Mouse (Mus musculus) frontal cortex, postnatal 14 days (tissue): ENCODE measurements at regions not wholly inside any gene's neighbourhood (a gene's known extent, or its start where the extent isn't known, plus 50 kb on each side); places are given as distances from the start of the nearest gene placed in this dataset.
"Not testable (repeated sequence)": the region's sequence is repeated elsewhere in the genome, so short reads cannot be mapped to it uniquely, and the experiment has no call there.

Experiments used
- DNase-seq, 2 experiments: peaks; one replicate each; pipeline ENCODE4 v3.0.0; 2022; ENCODE audit warnings: low spot score in 2 of 2

- DNase-seq = no peak
Observed at GRCm38 (mm10) chr10:14333344-14333743, 212.1 kb downstream of the Adgrg6 start.

DNA sequence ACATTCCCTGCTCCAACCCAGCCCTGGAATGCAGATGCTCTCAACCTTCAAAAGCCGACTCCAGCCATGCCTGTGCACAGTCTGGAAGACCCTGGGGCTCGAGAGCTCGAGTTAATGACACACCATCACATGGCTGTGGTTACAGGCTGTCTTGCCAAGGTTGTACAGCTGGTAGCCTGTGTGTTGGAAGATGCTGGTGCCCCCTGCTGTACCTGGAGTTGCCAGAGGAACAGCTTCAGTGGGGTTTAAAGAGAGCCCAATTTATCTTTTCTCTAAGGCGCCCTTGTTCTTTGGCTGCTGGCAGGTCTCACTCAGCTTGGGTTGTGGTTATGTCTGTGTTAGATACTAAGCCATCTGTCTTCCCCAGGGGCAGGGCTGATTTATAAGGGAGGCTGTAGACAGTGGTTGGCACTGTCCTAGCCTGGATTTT is 212.8 kb downstream of the Adgrg6 start:
- peak; percentile 25 to 42 for DNase-seq

DNA sequence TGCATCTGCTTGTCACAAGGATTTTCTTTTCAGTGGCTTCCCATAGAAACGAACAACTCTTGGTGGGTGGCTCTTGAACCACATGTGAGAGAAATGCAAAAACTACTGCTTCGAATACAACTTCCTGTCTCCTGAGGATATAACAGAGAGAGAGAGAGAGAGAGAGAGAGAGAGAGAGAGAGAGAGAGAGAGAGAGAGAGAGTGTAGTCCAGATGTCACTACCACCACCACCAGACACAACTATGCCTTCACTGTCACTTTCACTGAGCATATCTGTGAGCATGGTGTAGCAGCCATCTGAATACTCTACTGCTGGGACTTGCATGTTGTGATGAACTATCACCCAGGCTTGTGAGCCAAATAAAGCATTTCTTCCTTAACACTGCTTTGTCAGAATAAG is 216.6 kb downstream of the Adgrg6 start:
- DNase-seq = no peak

DNA sequence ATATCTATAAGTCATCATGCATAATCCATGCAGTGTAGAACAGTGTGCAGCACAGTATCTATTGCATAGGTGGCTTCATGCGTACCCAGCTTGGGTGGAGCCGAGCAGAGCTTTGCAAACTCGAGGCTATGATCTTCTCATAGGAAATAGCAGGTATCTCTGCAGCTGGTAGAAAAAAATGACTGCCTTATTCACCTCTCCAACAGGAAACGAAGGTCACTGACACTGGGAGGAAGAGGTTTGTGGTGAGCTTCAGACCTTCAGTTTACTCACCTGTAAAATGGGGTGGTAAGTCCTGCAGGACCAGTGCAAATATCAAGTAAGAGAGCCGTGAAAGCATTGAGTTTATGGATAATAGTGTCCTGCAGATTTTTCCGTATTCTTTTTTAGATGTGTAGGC is 219.2 kb downstream of the Adgrg6 start:
- no peak for DNase-seq

- peak; percentile 59 to 89 for DNase-seq
Observed at GRCm38 (mm10) chr10:14321503-14321902, 224.0 kb downstream of the Adgrg6 start.

- DNase-seq = peak in 1 of 2 experiments; percentile 6
Observed at GRCm38 (mm10) chr10:14315232-14315631, 230.2 kb downstream of the Adgrg6 start.

DNA sequence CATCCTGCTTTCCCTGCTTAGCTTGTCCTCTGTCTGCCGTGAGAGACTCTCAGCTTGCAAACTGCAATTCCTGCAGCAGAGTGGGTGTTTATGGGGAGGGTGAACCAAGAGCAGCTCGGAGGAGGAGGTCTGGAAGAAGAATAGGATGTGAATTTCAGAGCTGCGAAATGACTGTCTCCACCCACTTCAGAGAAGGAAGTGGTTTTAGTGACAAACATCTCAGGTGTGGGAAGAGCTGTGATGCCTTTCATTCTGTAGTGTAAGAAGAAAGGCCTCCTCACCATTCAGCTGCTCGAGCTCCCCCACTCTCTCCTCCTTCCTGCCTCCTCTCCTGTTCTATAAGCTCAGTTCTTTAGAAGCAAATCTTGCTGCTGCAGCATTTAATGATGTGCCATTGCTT is 230.9 kb downstream of the Adgrg6 start:
- peak; percentile 14 to 28 for DNase-seq

DNA sequence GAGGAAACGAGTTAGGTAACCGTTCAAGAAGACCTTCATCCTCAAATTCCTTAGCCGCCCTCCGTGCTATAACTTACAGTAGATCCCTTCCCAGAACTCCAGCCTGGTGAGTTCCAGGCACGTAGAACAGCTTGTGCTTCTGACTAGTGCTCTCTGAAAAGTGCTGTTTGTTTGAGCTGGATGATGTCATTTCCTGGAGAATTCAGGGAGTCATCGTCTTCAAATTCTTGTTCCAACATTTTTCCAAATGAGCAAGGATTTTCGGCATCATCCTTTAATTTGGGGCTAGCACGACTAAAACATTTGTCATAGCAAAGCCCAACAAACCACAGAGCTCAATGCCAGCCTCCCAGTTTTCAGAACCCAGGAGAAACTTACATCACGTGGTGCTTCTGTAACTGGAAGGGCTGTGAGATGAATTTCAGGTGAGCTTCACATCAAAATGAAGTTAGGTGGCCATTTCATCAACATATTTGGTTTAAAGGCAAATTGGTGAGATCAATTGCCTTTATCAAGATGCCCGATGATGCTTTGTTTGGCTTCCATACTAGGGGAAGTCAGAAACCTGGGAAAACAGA is 231.4 kb downstream of the Adgrg6 start:
- DNase-seq = no peak

DNA sequence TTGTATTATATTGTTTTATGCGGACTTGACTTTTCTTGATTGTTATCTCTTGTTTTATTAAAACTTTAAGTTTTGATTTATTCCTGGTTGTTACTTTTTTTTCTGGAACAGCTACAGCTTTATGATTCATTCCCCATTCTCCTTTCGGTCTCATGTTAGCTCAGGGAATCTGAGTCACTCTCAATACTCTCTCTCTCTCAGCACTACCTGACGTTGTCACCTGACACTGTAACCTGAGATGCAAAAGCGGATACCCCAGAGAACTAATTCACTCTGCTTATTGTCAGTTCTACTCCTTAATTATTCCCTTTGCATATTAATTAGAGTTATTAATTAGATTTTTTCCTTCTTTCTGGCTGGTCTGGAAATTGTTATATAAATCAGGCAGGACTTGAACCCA is 232.5 kb downstream of the Adgrg6 start:
- no peak for DNase-seq

GRCm38 (mm10) chr10:14311962-14312361 is 233.5 kb downstream of the Adgrg6 start:
- no peak for DNase-seq

- DNase-seq = no peak
Observed at GRCm38 (mm10) chr10:14306811-14307210, 238.6 kb downstream of the Adgrg6 start.

DNA sequence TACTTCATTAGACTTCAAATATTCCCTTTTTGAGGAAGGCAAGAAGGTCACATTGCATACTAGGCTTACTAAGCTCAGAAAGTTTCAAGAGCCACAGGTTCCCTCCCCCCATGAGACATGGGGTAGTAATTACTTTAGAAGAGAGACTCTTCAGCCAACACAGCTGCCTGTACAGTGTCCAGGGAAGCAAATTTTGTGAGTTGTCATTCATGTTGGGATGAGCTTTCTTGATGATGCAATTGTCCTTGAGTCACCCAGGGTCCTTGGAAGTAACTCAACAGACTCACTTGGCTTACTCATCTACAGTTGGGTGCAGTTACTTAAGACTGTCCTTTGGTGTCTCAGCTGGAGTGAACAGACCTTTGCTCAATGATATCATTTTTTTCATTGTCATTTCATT is 242.0 kb downstream of the Adgrg6 start:
- no peak for DNase-seq

DNA sequence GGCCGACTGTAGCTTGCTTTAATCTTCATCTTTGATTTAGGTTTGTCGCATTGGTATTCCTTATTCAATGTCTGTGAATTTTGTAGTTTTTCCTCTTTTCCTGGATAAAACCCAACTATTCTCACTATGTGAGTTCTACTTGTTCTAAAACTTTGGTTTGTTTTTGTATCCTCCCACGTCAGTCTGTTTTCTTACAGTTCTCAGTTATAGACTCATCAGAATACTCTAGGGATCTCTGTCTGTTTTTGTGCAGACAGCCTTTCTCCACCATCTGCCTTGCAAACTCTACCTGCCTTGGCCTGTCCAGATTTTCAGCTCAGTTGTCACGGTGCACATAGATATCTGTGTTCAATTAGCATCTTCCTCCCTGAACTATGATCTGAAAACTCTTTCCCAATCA is 249.3 kb downstream of the Adgrg6 start:
- no peak for DNase-seq

DNA sequence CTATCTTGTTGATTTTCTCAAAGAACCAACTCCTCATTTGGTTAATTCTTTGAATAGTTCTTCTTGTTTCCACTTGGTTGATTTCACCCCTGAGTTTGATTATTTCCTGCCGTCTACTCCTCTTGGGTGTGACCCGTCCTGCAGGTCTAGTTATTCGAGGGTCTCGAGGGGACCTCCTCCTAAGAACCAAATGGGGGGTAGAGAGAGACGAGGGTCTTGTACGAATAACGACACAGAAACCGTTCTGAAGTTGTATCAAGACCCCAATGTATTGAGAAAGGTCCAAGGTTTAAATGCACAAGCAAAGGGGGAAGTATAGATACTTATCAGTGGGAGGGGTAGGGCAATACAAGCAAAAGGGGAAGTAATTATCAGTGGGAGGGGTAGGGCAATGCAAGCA is 252.8 kb downstream of the Adgrg6 start:
- DNase-seq = not testable (repeated sequence)

DNA sequence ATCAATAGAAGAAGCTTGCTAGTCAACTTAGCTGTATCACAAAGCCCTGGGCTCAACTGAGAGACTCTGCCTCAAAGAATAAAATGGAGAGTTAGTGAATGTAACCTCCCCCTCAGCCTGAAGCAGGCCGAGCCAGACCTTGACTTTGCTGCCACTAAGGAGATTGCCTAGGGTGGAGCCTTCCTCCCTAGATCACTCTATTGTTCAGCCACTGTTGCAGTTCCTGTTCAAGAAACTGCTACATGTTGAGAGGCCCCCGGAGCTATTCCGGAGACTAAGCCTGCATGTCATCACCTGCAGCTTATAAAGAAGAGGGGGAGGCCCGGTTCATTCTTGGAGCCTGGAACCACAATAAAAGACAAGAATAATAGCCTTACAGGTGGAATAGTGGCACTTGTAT is 257.9 kb downstream of the Adgrg6 start:
- no peak for DNase-seq

GRCm38 (mm10) chr10:14276631-14277030 is 268.8 kb downstream of the Adgrg6 start:
- DNase-seq = no peak

DNA sequence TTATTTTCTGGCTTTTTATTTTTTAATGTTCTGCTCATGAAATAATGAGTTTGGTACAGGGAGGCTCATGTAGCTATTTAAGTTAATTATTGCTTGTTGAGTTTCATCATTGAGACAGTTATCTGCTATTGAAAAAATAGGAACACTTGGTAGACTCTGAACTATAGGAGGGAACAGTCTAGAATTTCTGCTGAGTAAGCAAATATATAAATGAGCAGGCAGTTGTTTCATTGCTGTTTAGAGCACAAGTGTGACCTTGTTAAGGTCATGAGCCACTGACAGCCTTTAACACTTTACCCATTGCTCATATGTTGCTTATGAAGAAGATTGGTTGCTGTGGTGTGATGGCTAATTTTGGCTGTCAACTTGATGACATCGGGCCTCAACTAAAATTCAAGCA is 270.0 kb downstream of the Adgrg6 start:
- no peak for DNase-seq

- no peak for DNase-seq
Observed at GRCm38 (mm10) chr10:14270008-14270407, 275.5 kb downstream of the Adgrg6 start.

- no peak for DNase-seq
Observed at GRCm38 (mm10) chr10:14267641-14268040, 277.8 kb downstream of the Adgrg6 start.

DNA sequence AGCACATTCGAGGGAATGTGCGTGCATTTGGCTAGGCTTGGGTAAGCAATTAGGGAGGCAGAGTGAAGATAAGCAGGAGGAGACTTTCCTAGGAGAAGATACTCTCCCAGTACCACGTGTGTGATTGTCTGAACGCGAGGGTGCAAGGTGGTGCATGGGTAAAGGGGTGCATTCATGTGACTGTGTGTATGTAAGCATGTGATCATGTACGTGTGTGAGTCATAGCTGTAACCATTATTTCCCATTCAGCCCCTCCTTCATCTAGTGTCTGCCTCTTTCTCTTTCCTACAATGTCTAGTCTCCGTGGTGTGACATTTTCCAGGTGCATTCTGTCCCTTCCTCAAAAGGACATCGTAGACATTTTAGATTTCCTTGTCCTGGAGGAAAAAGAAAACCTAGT is 273.8 kb downstream of the Hivep2 start:
- DNase-seq = no peak

GRCm38 (mm10) chr10:14234896-14235604 is 269.2 kb downstream of the Hivep2 start:
- DNase-seq = no peak

- no peak for DNase-seq
Observed at GRCm38 (mm10) chr10:14234005-14234602, 268.2 kb downstream of the Hivep2 start.

DNA sequence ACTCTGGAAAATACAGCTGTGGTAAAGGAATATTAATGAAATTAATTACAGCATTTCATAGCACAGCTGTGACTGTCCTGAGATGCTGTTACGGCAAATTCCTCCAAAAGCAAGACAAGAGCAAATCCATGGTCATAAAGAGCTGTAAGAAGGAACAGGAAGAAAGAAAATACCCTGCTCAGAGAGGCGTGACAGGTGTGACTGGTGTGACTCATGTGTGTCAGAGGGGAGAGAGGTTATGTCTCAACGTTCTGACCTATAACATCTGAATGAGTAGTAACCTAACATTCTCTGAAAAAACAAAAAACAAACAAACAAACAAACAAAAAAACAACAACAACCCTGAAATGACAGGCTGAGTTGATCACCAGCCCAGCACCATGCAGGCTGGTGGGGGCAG is 267.5 kb downstream of the Hivep2 start:
- DNase-seq = no peak
